In genomic region chr2:27304741-27305140, GRCm38 (mm10) we compare ENCODE assay signal across 9 mouse cellular contexts. TPM values are rescaled to one million over a fixed set of nuclear protein-coding genes. Genes with fewer than 3 reads are reported as not detected.
DNase-seq lines count a peak whose midpoint lies in the region; ATAC-seq and TF ChIP-seq lines count a peak whose summit lies in the region.
"Had no signal": no experiment of that assay in that cellular context is flagged by ENCODE, and none has a peak within 500 bp of the region (broad histone marks: within the 10 kb centered on the region; RNA-seq: fewer than 3 reads in every experiment).

No protein-coding gene starts in this region.

- no peak for TF ChIP-seq CTCF in cerebellum, adult 2 months (IDR thresholded peaks at IDR 0.05; ENCODE audit: borderline replicate concordance, insufficient read depth, low read depth, low read length)
- no peak for TF ChIP-seq CTCF in intestine, postnatal 0 days (IDR thresholded peaks at IDR 0.05; ENCODE audit: low read depth)

- no peak overlapping the region for H3K9ac ChIP-seq in neural tube, embryonic 13.5 days
- H3K9ac ChIP-seq in intestine, postnatal 0 days (ENCODE audit: low read depth, low read length): no peak overlapping the region

- ATAC-seq in neural tube, embryonic 13.5 days (ENCODE audit: low read depth): no peak
- 0 out of 2 replicates have a peak, but pooled peaks have one; percentile 33 for ATAC-seq in intestine, postnatal 0 days

- no peak for TF ChIP-seq POLR2A in cerebellum, adult 2 months (IDR thresholded peaks at IDR 0.05; ENCODE audit: borderline replicate concordance, insufficient read depth, low read length)

- H3K4me1 ChIP-seq in cerebellum, adult 2 months (ENCODE audit: control insufficient read depth, insufficient read depth, low read length): no peaks in the 10 kb centered on the region
- H3K4me1 ChIP-seq in neural tube, embryonic 13.5 days (replicated peaks): peaks cover 52% of the 10 kb centered on the region
- 0 out of 2 replicates have a peak, but pooled peaks cover 2% of the 10 kb centered on the region for H3K4me1 ChIP-seq in intestine, postnatal 0 days (replicated peaks; ENCODE audit: control insufficient read depth, insufficient read depth, low read length)
- H3K4me1 ChIP-seq: megakaryocyte, embryonic 14.5 days had no signal

- no peak overlapping the region for H3K27ac ChIP-seq in cerebellum, adult 2 months (ENCODE audit: insufficient read depth, low read length)
- peak overlapping the region; percentile 55 for H3K27ac ChIP-seq in neural tube, embryonic 13.5 days (replicated peaks)
- no peak overlapping the region for H3K27ac ChIP-seq in intestine, postnatal 0 days (ENCODE audit: low read depth, low read length)

- no peak overlapping the region for H3K4me2 ChIP-seq in neural tube, embryonic 13.5 days
- H3K4me2 ChIP-seq in intestine, postnatal 0 days (replicated peaks; ENCODE audit: low read depth): no peak overlapping the region

- H3K27me3 ChIP-seq in cerebellum, adult 2 months (ENCODE audit: control insufficient read depth, insufficient read depth, low read length): no peaks in the 10 kb centered on the region
- no peaks in the 10 kb centered on the region for H3K27me3 ChIP-seq in neural tube, embryonic 13.5 days
- H3K27me3 ChIP-seq in intestine, postnatal 0 days (replicated peaks; ENCODE audit: control insufficient read depth, insufficient read depth, low read length): no peaks in the 10 kb centered on the region

- DNase-seq in cerebellum, postnatal 14 days: peak; percentile 40 to 55
- no peak for DNase-seq in cerebellum, adult 2 months
- DNase-seq in neural tube, embryonic 10.5 days (ENCODE audit: extremely low spot score, low spot score): no peak
- DNase-seq in lung, postnatal 10 days: peak; percentile 54
- no peak for DNase-seq in spleen, adult 18-20 months
- DNase-seq in liver: no peak

- H3K36me3 ChIP-seq in neural tube, embryonic 13.5 days: no peaks in the 10 kb centered on the region
- no peaks in the 10 kb centered on the region for H3K36me3 ChIP-seq in intestine, postnatal 0 days (ENCODE audit: control insufficient read depth, insufficient read depth)

- no peaks in the 10 kb centered on the region for H3K9me3 ChIP-seq in neural tube, embryonic 13.5 days
- H3K9me3 ChIP-seq in intestine, postnatal 0 days (ENCODE audit: control insufficient read depth): no peaks in the 10 kb centered on the region

- no peak overlapping the region for H3K4me3 ChIP-seq in cerebellum, adult 2 months (replicated peaks; ENCODE audit: insufficient read depth, low read depth, low read length)
- no peak overlapping the region for H3K4me3 ChIP-seq in neural tube, embryonic 13.5 days
- H3K4me3 ChIP-seq in intestine, postnatal 0 days (ENCODE audit: low read depth, low read length): no peak overlapping the region
- H3K4me3 ChIP-seq: megakaryocyte, embryonic 14.5 days had no signal

- 28% methylated on average over 13 of the region's 13 CpGs for WGBS in cerebellum, adult 2 months
- WGBS in neural tube, embryonic 13.5 days: 49% methylated on average over 13 of the region's 13 CpGs
- 53% methylated on average over 13 of the region's 13 CpGs for WGBS in intestine, postnatal 0 days

RNA-seq across cellular contexts. Expression of gene Sardh, which starts 56.6 kb away (rescaled TPM):
- polyA plus RNA-seq in cerebellum, adult 2 months (2012; rRNA removed): 10.5 and 11.3 TPM in 2 replicates
- polyA plus RNA-seq in neural tube, embryonic 13.5 days (2015; fragmentation: Nextera tagmentation; extraction: Ambion mirVana): 5.0 and 6.3 TPM in 2 replicates
- 3.1 and 3.2 TPM in 2 replicates for polyA plus RNA-seq in intestine, postnatal 0 days (2015; fragmentation: Nextera tagmentation; extraction: Ambion mirVana)

Comparison
In these comparisons a context has a peak if more than half of its experiments do, and no peak if none do; other contexts are left out.
1. DNase-seq: peak in cerebellum, postnatal 14 days (2 of 2) and lung, postnatal 10 days (single experiment); none in cerebellum, adult 2 months (0 of 2), neural tube, embryonic 10.5 days (single experiment), spleen, adult 18-20 months (0 of 2) and liver (single experiment).